Mouse (Mus musculus) lung, postnatal 0 days (tissue): ENCODE measurements around the gene Ada.

Source experiments
- CTCF ChIP-seq: IDR thresholded peaks from 2 replicates; pipeline ENCODE4 v1.5.1; 2016; ENCODE audit warnings: antibody characterized with exemption, mild to moderate bottlenecking
- EP300 ChIP-seq: IDR thresholded peaks from 2 replicates; pipeline ENCODE4 v1.6.1; 2016; ENCODE audit warnings: antibody characterized with exemption, mild to moderate bottlenecking, control low read depth

GRCm38 (mm10) chr2:163697764-163698480, 52.1 kb downstream of the Ada start:
- no peak for TF ChIP-seq CTCF
- TF ChIP-seq EP300 = no peak
